Mouse (Mus musculus): ENCODE data around the gene Gm11939.
"Not testable (repeated sequence)": the region's sequence is repeated elsewhere in the genome, so short reads cannot be mapped to it uniquely, and the experiment has no call there.

Gene Gm11939

GRCm38 (mm10) chr11:99559366-99559765 is at the start of gene Gm11939:
Gene Gm11939, minus strand, starts transcription at chr11:99559466.
- no peak for DNase-seq

GRCm38 (mm10) chr11:99603208-99603607 is 43.9 kb upstream of the Gm11939 start, which contains the start of gene Gm11938:
Gene Gm11938, minus strand, starts transcription at chr11:99603308.
- not testable (repeated sequence) for DNase-seq

- not testable (repeated sequence) for DNase-seq
Measured at GRCm38 (mm10) chr11:99597742-99598141, 38.5 kb upstream of the Gm11939 start, which contains the start of gene Krtap9-3. Gene Krtap9-3, minus strand, starts transcription at chr11:99598105.

- no peak for DNase-seq
Measured at GRCm38 (mm10) chr11:99590981-99591380, 31.7 kb upstream of the Gm11939 start, which contains the start of gene Krtap1-3. Gene Krtap1-3, minus strand, starts transcription at chr11:99591339.

GRCm38 (mm10) chr11:99585096-99585495 is 25.8 kb upstream of the Gm11939 start:
- no peak for DNase-seq

GRCm38 (mm10) chr11:99583245-99583704 is 24.0 kb upstream of the Gm11939 start, which contains the start of gene Krtap1-4:
Gene Krtap1-4, minus strand, starts transcription at chr11:99583654.
- no peak for DNase-seq

- no peak for DNase-seq
Measured at GRCm38 (mm10) chr11:99581564-99581963, 22.3 kb upstream of the Gm11939 start.

GRCm38 (mm10) chr11:99581051-99581450 is 21.8 kb upstream of the Gm11939 start:
- DNase-seq, result no peak

GRCm38 (mm10) chr11:99580636-99581035 is 21.4 kb upstream of the Gm11939 start, which contains the start of gene Krtap1-5:
Gene Krtap1-5, minus strand, starts transcription at chr11:99581016.
- no peak for DNase-seq

GRCm38 (mm10) chr11:99574106-99574505 is 14.8 kb upstream of the Gm11939 start:
- peak; percentile 86 to 88 for DNase-seq

GRCm38 (mm10) chr11:99573164-99573563 is 13.9 kb upstream of the Gm11939 start:
- DNase-seq, result no peak

- DNase-seq, result no peak
Measured at GRCm38 (mm10) chr11:99566530-99566929, 7.3 kb upstream of the Gm11939 start, which contains the start of gene Krtap3-1. Gene Krtap3-1, minus strand, starts transcription at chr11:99566630.

- DNase-seq, result no peak
Measured at GRCm38 (mm10) chr11:99562580-99562979, 3.3 kb upstream of the Gm11939 start.

- no peak for DNase-seq
Measured at GRCm38 (mm10) chr11:99557976-99558745, 1.1 kb downstream of the Gm11939 start.

GRCm38 (mm10) chr11:99556753-99557152 is 2.5 kb downstream of the Gm11939 start, which contains the start of gene Krtap3-2:
Gene Krtap3-2, minus strand, starts transcription at chr11:99556853.
- no peak for DNase-seq

- DNase-seq, result no peak
Measured at GRCm38 (mm10) chr11:99556195-99556594, 3.1 kb downstream of the Gm11939 start.

- no peak for DNase-seq
Measured at GRCm38 (mm10) chr11:99550765-99551164, 8.5 kb downstream of the Gm11939 start, which contains the start of gene Krtap3-3. Gene Krtap3-3, minus strand, starts transcription at chr11:99550865.

GRCm38 (mm10) chr11:99547892-99548291 is 11.4 kb downstream of the Gm11939 start:
- no peak for DNase-seq

- DNase-seq, result peak; percentile 73 to 77
Measured at GRCm38 (mm10) chr11:99539721-99540120, 19.5 kb downstream of the Gm11939 start.

GRCm38 (mm10) chr11:99521288-99521860 is 37.9 kb downstream of the Gm11939 start, which contains the start of gene Krt39:
Gene Krt39, minus strand, starts transcription at chr11:99521338.
- no peak for DNase-seq

- DNase-seq, result no peak
Measured at GRCm38 (mm10) chr11:99514098-99514497, 45.2 kb downstream of the Gm11939 start.

All from cerebellum, postnatal 14 days (tissue).